Mouse (Mus musculus) T-cell, adult 2 months (primary cell): Measurements from ENCODE around the gene Gna15.
A peak's percentile ranks its signal among the peaks of the same experiment; 100 is the strongest.

Experiments
- DNase-seq: peaks from one replicate; pipeline ENCODE4 v3.0.0; 2022; ENCODE audit warnings: low spot score

The Gna15 gene

DNA sequence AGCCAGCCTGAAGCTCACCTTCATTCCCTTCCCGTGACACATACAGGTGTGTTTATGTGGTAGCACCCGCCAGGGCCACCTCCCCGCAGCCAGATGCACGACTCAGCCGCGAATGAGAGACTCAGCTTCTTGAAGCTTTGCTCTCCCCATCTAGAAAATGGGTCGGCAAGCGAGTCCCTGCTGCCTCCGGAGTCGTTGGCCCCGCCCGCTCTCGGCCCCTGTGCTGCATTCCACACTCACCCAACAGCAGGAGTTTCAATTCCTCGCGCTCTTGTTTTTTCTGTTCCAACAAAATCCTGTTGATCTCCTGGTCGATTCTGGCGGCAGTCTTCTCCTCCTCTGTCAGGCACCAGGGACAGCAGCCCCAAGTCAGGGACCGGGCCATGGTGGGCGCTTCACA, 455 bp downstream of the Gna15 start:
- DNase-seq, result no peak

DNA sequence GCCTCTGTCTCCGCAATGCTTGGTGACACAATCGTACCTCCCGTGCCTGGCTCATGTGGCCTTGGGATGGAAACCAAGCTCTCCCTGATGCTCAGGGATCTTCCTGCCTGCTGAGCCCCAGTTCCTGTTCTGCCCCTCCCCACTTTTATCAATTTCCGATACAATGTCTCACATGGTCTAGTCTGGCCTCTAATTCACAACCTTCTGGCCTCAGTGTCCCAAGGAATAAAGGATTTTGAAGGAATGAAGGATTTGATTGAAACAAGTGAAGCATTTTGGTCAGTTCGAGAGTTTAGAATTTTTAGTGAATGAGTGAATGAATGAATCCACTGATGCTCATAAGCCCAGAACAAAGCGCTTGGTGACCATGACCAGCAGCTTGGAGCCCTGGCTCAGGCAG, 883 bp downstream of the Gna15 start:
- no peak for DNase-seq

DNA sequence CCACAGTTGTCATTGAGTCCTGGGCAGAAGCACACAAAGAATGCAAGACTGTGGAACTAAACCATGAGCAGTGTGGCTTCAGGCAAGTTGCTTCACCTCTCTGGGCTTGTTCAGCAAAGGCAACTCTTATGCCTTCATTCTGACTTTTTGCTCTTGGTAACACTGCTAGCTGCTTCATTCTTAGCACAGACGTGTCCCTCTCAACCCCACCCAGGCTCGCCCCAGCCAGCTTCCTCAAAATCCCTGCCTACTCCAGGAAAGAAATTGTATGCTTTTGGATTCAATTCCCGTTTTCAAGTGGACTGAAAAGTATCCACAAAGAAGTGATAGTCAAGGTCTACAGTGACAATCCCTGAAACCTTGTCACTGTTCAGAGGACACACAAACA, 4.1 kb downstream of the Gna15 start:
- no peak for DNase-seq

GRCm38 (mm10) chr10:81519227-81519977, 4.6 kb downstream of the Gna15 start:
- DNase-seq, result no peak

- peak; percentile 76 for DNase-seq
Measured at GRCm38 (mm10) chr10:81518546-81518945, 5.5 kb downstream of the Gna15 start.

GRCm38 (mm10) chr10:81517227-81517626, 6.8 kb downstream of the Gna15 start:
- DNase-seq, result no peak

- no peak for DNase-seq
Measured at GRCm38 (mm10) chr10:81513798-81514197, 10.2 kb downstream of the Gna15 start.

DNA sequence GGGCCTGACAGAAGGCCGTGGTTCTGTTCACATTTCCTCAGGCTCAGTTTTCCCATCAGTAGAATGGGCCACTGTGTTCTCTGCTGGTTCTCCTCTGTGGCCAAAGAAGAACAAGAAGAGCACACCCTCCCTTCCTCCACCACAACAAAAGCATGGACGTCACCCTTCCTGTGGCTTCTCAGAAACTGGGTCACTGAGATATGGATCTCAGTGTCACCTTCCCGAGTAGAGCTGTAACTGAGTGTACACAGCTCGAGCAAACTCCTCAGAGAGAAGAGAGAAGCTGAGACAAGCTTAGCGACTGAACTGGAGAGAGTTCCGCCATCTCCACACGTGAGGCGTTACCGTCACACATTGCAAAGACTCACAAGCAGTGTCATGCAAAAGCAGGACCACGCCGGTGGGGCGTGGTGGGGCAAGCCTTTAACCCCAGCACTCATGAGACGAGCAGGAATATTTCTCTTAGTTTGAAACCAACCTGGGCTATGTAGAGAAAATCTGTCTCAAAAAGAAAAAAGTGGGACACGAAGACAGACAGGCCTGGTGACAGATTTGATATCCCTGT, 13.7 kb downstream of the Gna15 start:
- peak; percentile 78 for DNase-seq

- peak; percentile 84 for DNase-seq
Measured at GRCm38 (mm10) chr10:81507691-81508489, 16.1 kb downstream of the Gna15 start.

GRCm38 (mm10) chr10:81507095-81507494, 16.9 kb downstream of the Gna15 start:
- no peak for DNase-seq

- peak; percentile 41 for DNase-seq
Measured at GRCm38 (mm10) chr10:81505016-81505664, 18.9 kb downstream of the Gna15 start.

- DNase-seq, result peak; percentile 90
Measured at GRCm38 (mm10) chr10:81502658-81503057, 21.4 kb downstream of the Gna15 start.

DNA sequence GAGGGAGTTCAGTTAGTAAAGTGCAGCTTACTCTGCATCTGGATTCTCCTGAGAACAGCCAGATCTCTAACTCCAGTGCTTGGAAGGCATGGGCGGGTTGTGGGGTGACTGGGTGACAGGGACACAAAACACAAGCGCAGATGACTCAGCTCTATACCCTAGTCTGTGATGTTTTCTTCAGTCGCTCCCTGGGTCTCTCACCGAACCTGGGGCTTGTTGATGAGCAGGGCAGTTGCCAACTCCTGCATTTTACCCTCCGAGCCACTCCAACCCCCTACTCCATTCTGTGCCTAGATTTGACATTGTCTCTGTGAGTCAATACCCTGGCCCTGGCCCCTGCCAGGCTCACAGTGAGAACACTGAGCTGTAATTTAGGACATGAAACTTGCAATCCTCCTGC, 22.2 kb downstream of the Gna15 start:
- DNase-seq, result no peak

DNA sequence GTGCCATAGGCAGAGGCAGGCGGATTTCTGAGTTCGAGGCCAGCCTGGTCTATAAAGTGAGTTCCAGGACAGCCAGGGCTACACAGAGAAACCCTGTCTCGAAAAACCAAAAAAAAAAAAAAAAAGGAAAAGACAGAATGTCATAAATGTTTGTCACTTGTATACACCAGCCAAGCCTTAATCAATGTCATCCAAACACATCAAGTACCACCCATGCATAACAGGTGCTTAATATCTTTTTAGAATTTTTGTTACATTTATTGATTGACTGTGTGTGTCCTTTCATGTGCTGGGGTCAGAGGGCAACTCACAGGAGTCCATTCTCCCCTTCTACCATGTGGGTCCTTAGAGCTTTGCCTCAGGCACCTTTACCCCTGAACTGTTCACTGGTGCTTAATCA, 24.0 kb downstream of the Gna15 start, which contains the start of gene S1pr4:
TSS of gene S1pr4 (minus strand) at position 101 of the 400 bp plus-strand sequence.
- DNase-seq, result no peak

DNA sequence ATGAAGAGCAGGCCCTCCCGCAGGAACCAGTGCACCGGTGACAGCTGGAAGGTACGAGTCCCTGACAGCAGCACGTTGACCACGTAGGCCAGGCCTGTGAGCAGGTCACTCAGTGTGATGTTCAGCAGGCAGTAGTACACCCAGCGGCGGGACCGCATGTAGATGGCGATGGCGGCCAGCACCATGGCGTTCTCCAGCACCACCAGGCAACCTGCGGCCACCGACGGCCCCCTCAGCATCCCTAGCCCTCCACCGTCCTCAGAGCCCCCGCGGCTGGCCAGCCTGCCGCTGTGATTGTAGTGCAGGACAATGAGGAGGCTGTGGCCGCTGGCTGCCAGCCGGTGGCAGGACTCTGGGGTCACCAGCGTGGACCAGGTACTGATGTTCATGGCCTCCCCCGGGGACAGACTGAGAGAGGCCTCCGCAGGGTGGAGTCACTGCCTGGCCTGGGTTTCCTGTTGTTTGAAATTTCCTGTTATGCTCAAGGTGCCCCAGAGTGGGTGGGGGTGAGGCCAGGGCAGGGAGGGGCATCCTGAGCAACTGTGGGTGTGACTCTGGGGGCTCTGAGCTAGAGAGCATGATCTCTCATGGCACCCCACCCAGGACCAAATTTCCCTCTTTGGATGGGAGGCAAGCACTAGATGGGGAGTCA, 24.6 kb downstream of the Gna15 start:
- DNase-seq, result peak; percentile 89

GRCm38 (mm10) chr10:81498316-81499249, 25.4 kb downstream of the Gna15 start:
- DNase-seq, result peak; percentile 30

- peak; percentile 22 for DNase-seq
Measured at GRCm38 (mm10) chr10:81497401-81498270, 26.4 kb downstream of the Gna15 start.

DNA sequence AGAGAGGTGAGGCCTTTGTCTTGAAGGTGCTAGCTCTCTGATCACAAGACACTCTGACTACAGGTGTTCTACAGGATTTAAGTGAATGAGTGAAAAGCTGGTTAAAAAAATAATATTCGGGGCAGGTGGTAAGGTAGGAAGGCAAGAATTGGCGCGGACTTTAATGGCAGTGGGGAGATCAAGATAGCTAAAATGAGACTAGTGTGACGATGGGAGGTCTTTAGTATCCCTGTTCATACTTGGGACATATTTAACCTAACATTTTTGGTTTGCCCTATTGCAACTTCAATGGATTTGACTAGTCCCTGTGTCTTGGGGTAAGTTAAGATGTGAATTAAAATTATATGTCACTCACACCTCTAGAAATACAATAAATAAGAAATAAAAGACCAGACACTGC, 27.1 kb downstream of the Gna15 start:
- DNase-seq, result no peak

DNA sequence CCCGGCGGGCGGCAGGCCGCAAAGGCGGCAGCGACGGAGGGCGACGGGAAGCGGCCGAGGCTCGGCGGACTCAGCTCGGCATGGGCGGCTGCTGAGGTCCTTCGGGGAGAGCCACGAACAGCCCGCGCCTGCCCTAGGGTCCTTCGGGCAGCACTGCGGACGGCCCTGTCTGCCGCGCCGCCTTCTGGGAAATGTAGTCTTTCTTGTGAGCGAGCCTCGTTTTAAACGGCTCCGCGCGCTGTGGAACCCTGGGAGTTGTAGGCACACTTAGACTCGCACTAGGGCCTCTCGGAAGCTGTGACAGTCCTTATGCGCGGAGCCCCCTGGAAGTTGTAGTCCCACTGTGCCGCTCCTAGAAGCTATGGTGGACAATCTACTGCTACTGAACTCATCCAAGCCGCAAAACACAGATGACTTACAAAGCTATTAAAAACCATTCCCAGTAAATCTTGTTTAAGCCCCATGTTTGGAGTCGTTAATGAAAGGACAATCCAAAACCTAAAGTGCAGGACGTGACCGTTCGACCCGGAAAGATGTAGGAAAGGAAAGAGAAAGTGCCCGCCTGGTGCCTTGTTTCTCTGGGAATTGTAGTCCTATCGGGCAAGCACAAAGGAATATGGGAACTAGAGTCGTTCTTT, 27.6 kb downstream of the Gna15 start, which contains the start of gene Ncln:
TSS of gene Ncln (minus strand) at position 129 of the 638 bp plus-strand sequence.
- peak; percentile 98 for DNase-seq
